Mouse (Mus musculus) pancreas, adult 10 weeks (tissue): Measurements from ENCODE around the gene Dmrtc1a. TPM values are rescaled to one million over a fixed set of nuclear protein-coding genes. Genes with fewer than 3 reads are reported as not detected.

Experiments used
- polyA plus RNA-seq: library from polyadenylated mRNA; stranded (reverse); fragments of 350-450 nt; fragmentation: Illumina TruSeq; extraction: RNeasy Lipid Tissue Mini Kit (QIAGEN cat#74804); gene quantifications from one replicate; pipeline ENCODE4 v1.2.3, GENCODE M21; 2015; ENCODE audit warnings: low read depth, low replicate concordance; ENCODE audit not compliant: insufficient read depth

Gene Dmrtc1a
- not detected for polyA plus RNA-seq

GRCm38 (mm10) chrX:102908587-102908986 lies at the start of gene Dmrtc1a, which contains the start of gene 1700011M02Rik:
Gene Dmrtc1a, minus strand, starts transcription at chrX:102908687.
Gene 1700011M02Rik, plus strand, starts transcription at chrX:102908905.

GRCm38 (mm10) chrX:102928072-102928471 lies 19.6 kb upstream of the Dmrtc1a start, which contains the start of gene 1700018G05Rik:
Gene 1700018G05Rik, plus strand, starts transcription at chrX:102928372.

GRCm38 (mm10) chrX:102867871-102868270 lies 40.6 kb downstream of the Dmrtc1a start, which contains the start of gene 1700031F05Rik:
Gene 1700031F05Rik, minus strand, starts transcription at chrX:102867971.

GRCm38 (mm10) chrX:102854516-102854915 lies 54.0 kb downstream of the Dmrtc1a start, which contains the start of gene Dmrtc1c2:
Gene Dmrtc1c2, minus strand, starts transcription at chrX:102854616.

Other genes with a start within 250 kb of the Dmrtc1a start
- gene Gm3880, start 221.7 kb downstream of the Dmrtc1a start, polyA plus RNA-seq, result not detected
- gene Gm9112, start 201.1 kb downstream of the Dmrtc1a start, polyA plus RNA-seq, result not detected
- not detected for gene Dmrtc1b, start 200.8 kb downstream of the Dmrtc1a start, polyA plus RNA-seq
- not detected for gene Dmrtc1c1, start 105.7 kb downstream of the Dmrtc1a start, polyA plus RNA-seq
- not detected for gene Dmrtc1c2, start 54.1 kb downstream of the Dmrtc1a start, polyA plus RNA-seq
- not detected for gene 1700031F05Rik, start 40.7 kb downstream of the Dmrtc1a start, polyA plus RNA-seq
- not detected for gene 1700011M02Rik, start 218 bp upstream of the Dmrtc1a start, polyA plus RNA-seq
- not detected for gene 1700018G05Rik, start 19.7 kb upstream of the Dmrtc1a start, polyA plus RNA-seq